Mouse (Mus musculus): ENCODE measurements around the gene Usp53. TPM values are rescaled to one million over a fixed set of nuclear protein-coding genes. Genes with fewer than 3 reads are reported as not detected.

Gene Usp53
- polyA plus RNA-seq, 1 experiment from 2014 or later, result 6.1 TPM

- no peaks in the 10 kb centered on the region for H3K9me3 ChIP-seq (ENCODE audit: control insufficient read depth)
- no peak overlapping the region for H3K4me3 ChIP-seq (ENCODE audit: low read depth, low read length)
- 87% methylated on average over 6 of the region's 6 CpGs for WGBS
- TF ChIP-seq CTCF (IDR thresholded peaks at IDR 0.05; ENCODE audit: low read depth), result no peak
- no peaks in the 10 kb centered on the region for H3K4me1 ChIP-seq (replicated peaks; ENCODE audit: control insufficient read depth, insufficient read depth, low read length)
- no peak overlapping the region for H3K4me2 ChIP-seq (replicated peaks; ENCODE audit: low read depth)
- H3K36me3 ChIP-seq (ENCODE audit: control insufficient read depth, insufficient read depth), result peaks cover 13% of the 10 kb centered on the region
- H3K27me3 ChIP-seq (replicated peaks; ENCODE audit: control insufficient read depth, insufficient read depth, low read length), result no peaks in the 10 kb centered on the region
- H3K9ac ChIP-seq (ENCODE audit: low read depth, low read length), result no peak overlapping the region
- H3K27ac ChIP-seq (ENCODE audit: low read depth, low read length), result no peak overlapping the region
- no peak for ATAC-seq
Observed at GRCm38 (mm10) chr3:122929723-122930122, 54.6 kb downstream of the Usp53 start.

DNA sequence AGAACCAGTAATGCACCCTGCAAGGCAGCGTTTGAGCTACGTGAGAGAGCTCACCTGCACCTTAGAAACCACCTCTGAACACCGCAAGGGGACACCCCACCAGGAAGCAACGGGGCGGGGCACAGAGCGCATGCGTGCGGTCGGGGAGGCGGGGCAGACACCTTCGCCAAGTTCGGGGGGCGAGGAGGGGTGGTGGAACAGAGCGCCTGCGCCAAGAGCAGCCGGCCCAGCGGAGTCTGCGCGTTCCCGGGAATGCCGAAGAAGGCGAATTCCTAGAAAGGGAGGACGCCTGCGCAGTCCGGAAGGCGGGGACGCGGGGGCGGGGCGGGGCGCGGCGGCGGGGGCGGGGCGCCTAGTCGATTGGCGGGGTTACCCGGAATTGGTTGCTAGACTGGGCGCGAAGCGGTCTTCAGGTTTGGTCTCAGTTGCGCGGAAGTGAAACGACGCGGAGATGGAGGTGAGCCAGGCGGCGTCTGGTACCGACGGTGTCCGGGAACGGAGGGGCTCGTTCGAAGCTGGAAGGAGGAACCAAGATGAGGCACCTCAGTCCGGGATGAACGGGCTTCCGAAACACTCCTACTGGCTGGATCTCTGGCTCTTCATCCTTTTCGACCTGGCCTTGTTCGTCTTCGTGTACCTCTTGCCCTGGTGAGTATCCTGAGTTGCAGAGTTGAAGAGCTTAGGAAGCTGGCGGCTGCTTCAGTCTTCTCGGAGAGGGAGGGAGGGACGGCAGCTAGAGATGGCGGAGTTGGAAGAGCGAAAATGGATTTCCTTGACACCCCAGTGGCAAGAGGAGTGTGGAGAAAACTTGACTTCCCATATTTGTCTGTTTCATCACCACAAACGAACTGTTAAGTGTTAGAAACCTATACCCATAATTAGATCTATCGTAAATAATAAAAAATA lies 60.0 kb downstream of the Usp53 start, which contains the start of gene 1810037I17Rik:
Gene 1810037I17Rik (plus strand): TSS at position 195 of the 906 bp plus-strand sequence.
- no peaks in the 10 kb centered on the region; the same call in 1 of the 2 replicates for H3K36me3 ChIP-seq (ENCODE audit: control insufficient read depth, insufficient read depth)
- peak within 1 kb of the TSS; percentile 86 for H3K27ac ChIP-seq (ENCODE audit: low read depth, low read length)
- no peaks in the 10 kb centered on the region for H3K27me3 ChIP-seq (replicated peaks; ENCODE audit: control insufficient read depth, insufficient read depth, low read length)
- H3K4me1 ChIP-seq (replicated peaks; ENCODE audit: control insufficient read depth, insufficient read depth, low read length), result peaks cover 3% of the 10 kb centered on the region; the same call in 1 of the 2 replicates
- H3K4me3 ChIP-seq (ENCODE audit: low read depth, low read length), result peak within 1 kb of the TSS; percentile 68
- no peaks in the 10 kb centered on the region for H3K9me3 ChIP-seq (ENCODE audit: control insufficient read depth)
- H3K9ac ChIP-seq (ENCODE audit: low read depth, low read length), result peak within 1 kb of the TSS; percentile 58
- H3K4me2 ChIP-seq (replicated peaks; ENCODE audit: low read depth), result peak within 1 kb of the TSS; percentile 74
- TF ChIP-seq CTCF (IDR thresholded peaks at IDR 0.05; ENCODE audit: low read depth), result peak; percentile 68
- WGBS, result under 1% methylated on average over 62 of the region's 68 CpGs
- ATAC-seq, result peak; percentile 93

- 33% methylated on average over 7 of the region's 7 CpGs for WGBS
- H3K27me3 ChIP-seq (replicated peaks; ENCODE audit: control insufficient read depth, insufficient read depth, low read length), result no peaks in the 10 kb centered on the region
- H3K4me2 ChIP-seq (replicated peaks; ENCODE audit: low read depth), result peak overlapping the region; percentile 74
- no peak for TF ChIP-seq CTCF (IDR thresholded peaks at IDR 0.05; ENCODE audit: low read depth)
- H3K4me3 ChIP-seq (ENCODE audit: low read depth, low read length), result peak overlapping the region; percentile 68
- H3K9ac ChIP-seq (ENCODE audit: low read depth, low read length), result no peak overlapping the region
- peaks cover 3% of the 10 kb centered on the region; the same call in 1 of the 2 replicates for H3K4me1 ChIP-seq (replicated peaks; ENCODE audit: control insufficient read depth, insufficient read depth, low read length)
- no peak overlapping the region for H3K27ac ChIP-seq (ENCODE audit: low read depth, low read length)
- H3K9me3 ChIP-seq (ENCODE audit: control insufficient read depth), result no peaks in the 10 kb centered on the region
- no peaks in the 10 kb centered on the region; the same call in 1 of the 2 replicates for H3K36me3 ChIP-seq (ENCODE audit: control insufficient read depth, insufficient read depth)
- ATAC-seq, result no peak
Observed at GRCm38 (mm10) chr3:122923147-122923546, 61.2 kb downstream of the Usp53 start.

GRCm38 (mm10) chr3:122921676-122922527 lies 62.4 kb downstream of the Usp53 start:
- WGBS, result 40% methylated on average over 8 of the region's 8 CpGs
- Histone ChIP-seq H3K27me3 (replicated peaks; ENCODE audit: control insufficient read depth, insufficient read depth, low read length) (no peaks in the 10 kb centered on the region), H3K27ac (ENCODE audit: low read depth, low read length) (peak overlapping the region; percentile 9; the same call in 1 of the 2 replicates), H3K36me3 (ENCODE audit: control insufficient read depth, insufficient read depth) (no peaks in the 10 kb centered on the region; the same call in 1 of the 2 replicates), H3K4me3 (ENCODE audit: low read depth, low read length) (no peak overlapping the region), H3K4me2 (replicated peaks; ENCODE audit: low read depth) (no peak overlapping the region), H3K4me1 (replicated peaks; ENCODE audit: control insufficient read depth, insufficient read depth, low read length) (peaks cover 3% of the 10 kb centered on the region; the same call in 1 of the 2 replicates), H3K9me3 (ENCODE audit: control insufficient read depth) (no peaks in the 10 kb centered on the region), H3K9ac (ENCODE audit: low read depth, low read length) (no peak overlapping the region)
- TF ChIP-seq CTCF (IDR thresholded peaks at IDR 0.05; ENCODE audit: low read depth), result no peak
- peak; percentile 46 for ATAC-seq

DNA sequence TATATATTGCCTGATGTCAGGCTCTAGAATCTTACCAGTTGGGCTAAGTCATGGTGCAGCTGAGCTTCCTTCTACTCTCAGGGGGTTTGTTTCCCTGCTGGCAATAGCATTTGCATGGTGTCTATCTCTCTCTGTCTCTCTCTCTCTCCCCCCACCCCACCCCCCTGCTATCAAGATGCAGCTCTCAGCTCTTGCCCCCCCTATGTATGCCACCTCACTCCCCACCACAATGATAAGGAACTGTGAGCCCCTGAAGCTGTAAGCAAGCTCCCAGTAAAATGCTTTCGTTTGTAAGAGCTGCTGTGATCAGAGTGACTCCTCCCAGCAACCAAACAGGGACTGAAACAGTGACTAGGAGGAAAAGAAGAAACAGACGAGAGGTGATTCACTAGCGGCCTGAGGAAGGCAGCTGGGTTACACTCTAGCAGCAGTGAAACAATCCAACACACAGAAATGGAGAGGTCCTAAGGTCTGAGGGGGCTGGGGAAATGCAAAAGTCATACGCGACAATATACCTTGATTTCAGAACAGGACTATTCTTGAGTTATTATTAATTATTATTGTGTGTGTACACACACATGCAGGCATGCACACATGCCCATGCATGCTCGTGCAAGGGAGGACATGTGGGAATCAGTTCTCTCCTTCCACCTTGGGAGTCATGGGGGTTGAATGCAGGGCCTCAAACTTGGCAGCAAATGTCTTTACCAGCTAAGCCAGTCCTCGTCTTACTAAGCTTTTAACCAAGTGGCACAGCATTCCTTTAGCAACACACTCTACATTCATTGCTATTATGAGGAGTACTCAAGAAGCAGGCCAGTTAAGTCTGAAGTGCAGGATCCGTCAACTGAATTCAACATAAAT lies 63.5 kb downstream of the Usp53 start:
- no peak overlapping the region for H3K4me2 ChIP-seq (replicated peaks; ENCODE audit: low read depth)
- WGBS, result 54% methylated on average over 8 of the region's 8 CpGs
- TF ChIP-seq CTCF (IDR thresholded peaks at IDR 0.05; ENCODE audit: low read depth), result no peak
- H3K9ac ChIP-seq (ENCODE audit: low read depth, low read length), result no peak overlapping the region
- H3K27ac ChIP-seq (ENCODE audit: low read depth, low read length), result peak overlapping the region; percentile 17
- no peak overlapping the region for H3K4me3 ChIP-seq (ENCODE audit: low read depth, low read length)
- H3K4me1 ChIP-seq (replicated peaks; ENCODE audit: control insufficient read depth, insufficient read depth, low read length), result peaks cover 3% of the 10 kb centered on the region; the same call in 1 of the 2 replicates
- no peak for ATAC-seq
- H3K9me3 ChIP-seq (ENCODE audit: control insufficient read depth), result no peaks in the 10 kb centered on the region
- H3K27me3 ChIP-seq (replicated peaks; ENCODE audit: control insufficient read depth, insufficient read depth, low read length), result no peaks in the 10 kb centered on the region
- no peaks in the 10 kb centered on the region for H3K36me3 ChIP-seq (ENCODE audit: control insufficient read depth, insufficient read depth)

Measured in intestine, postnatal 0 days (tissue).